Mouse (Mus musculus) forebrain, embryonic 16.5 days (tissue): ENCODE results near the gene Tmem39b. TPM values are rescaled to one million over a fixed set of nuclear protein-coding genes. Genes with fewer than 3 reads are reported as not detected.

Experiments
- ATAC-seq: fragments of 200-750 bp; cut with Nextera tagmentation; 2 replicates; pipeline ENCODE4 v1.8.0; 2017; ENCODE audit warnings: mild to moderate bottlenecking, moderate library complexity
- H3K27ac ChIP-seq: fragments of 300-500 bp; sonication (generic); 2 replicates; pipeline ENCODE4 v1.5.1; 2014; ENCODE audit warnings: low read length, control low read depth
- H3K27me3 ChIP-seq: fragments of 300-500 bp; sonication (generic); replicated peaks from 2 replicates; pipeline ENCODE4 v1.6.1; 2014; ENCODE audit warnings: low read length; ENCODE audit not compliant: control insufficient read depth, insufficient read depth
- H3K36me3 ChIP-seq: fragments of 300-500 bp; sonication (generic); 2 replicates; pipeline ENCODE4 v1.6.1; 2014; ENCODE audit not compliant: control insufficient read depth, insufficient read depth
- H3K4me1 ChIP-seq: fragments of 300-500 bp; sonication (generic); replicated peaks from 2 replicates; pipeline ENCODE4 v1.6.1; 2014; ENCODE audit warnings: low read length; ENCODE audit not compliant: control insufficient read depth, insufficient read depth
- H3K4me2 ChIP-seq: fragments of 300-500 bp; sonication (generic); 2 replicates; pipeline ENCODE4 v1.6.1; 2014; ENCODE audit warnings: mild to moderate bottlenecking, low read length, control low read depth
- H3K4me3 ChIP-seq: fragments of 300-500 bp; sonication (generic); replicated peaks from 2 replicates; pipeline ENCODE4 v1.5.1; 2014; ENCODE audit warnings: mild to moderate bottlenecking, low read length, control low read depth
- H3K9ac ChIP-seq: fragments of 300-500 bp; sonication (generic); replicated peaks from 2 replicates; pipeline ENCODE4 v1.6.1; 2014; ENCODE audit warnings: low read depth, low read length, control low read depth
- H3K9me3 ChIP-seq: fragments of 300-500 bp; sonication (generic); 2 replicates; pipeline ENCODE4 v1.6.1; 2016; ENCODE audit warnings: low read length; ENCODE audit not compliant: control insufficient read depth
- WGBS: fragments of 180-500 bp; shearing (Covaris S2); extraction: QIAGEN DNeasy Blood & Tissue Kit; methylation state at CpG from one replicate; pipeline ENCODE4 v1.1.7; 2014; 5-methylcytosine and 5-hydroxymethylcytosine counted together
- polyA plus RNA-seq: library from polyadenylated mRNA; unstranded; fragments of >200 nt; fragmentation: Nextera tagmentation; extraction: Ambion mirVana; gene quantifications from 2 replicates; pipeline ENCODE4 v1.2.1, GENCODE M21; 2015

Gene Tmem39b
- polyA plus RNA-seq, 1 experiment from 2014 or later, result 25.0 TPM

DNA sequence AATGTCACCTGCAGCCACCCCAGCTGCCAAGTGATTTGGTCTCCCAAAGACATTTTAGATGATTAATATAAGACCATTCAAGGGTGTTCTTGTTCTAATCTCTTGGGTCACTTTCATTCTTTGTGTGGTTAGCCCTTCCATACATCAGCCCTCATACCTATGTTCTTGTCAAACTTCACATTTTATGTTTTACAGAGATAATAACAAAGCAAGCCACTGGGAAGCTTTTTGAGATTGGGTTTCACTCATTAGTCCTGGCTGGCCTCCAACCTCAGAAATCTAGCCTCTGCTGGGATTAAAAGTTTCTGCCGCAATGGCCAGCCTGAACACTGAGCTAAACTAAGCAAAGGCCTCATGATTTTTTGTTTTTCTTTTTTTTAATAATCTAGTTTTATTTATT, 3.6 kb upstream of the Tmem39b start:
- Histone ChIP-seq H3K4me3 (no peak overlapping the region), H3K4me2 (no peak overlapping the region), H3K27me3 (no peaks in the 10 kb centered on the region), H3K27ac (no peak overlapping the region), H3K36me3 (peaks cover 12% of the 10 kb centered on the region), H3K9ac (no peak overlapping the region), H3K4me1 (peaks cover 32% of the 10 kb centered on the region), H3K9me3 (no peaks in the 10 kb centered on the region)
- 73% methylated on average over 1 of the region's 1 CpGs for WGBS
- ATAC-seq, result no peak

DNA sequence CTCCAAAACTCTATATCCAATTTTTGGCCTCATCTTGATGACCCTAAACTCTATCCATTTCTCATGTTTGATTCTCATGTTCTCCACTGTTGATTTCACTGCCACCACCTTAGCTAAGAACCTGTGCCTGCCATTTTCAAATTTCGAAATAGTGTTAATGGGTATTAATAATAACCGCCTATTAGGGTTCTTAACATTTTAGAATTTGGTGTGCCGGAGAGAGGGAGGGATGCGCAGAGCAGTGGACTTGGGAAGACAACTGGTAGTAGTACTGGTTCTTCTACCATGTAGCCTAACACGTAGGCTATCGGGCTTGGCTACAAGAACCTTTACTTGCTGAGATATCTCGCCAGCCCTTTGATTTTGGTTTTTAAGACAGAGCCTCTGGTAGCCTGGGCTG, 553 bp upstream of the Tmem39b start:
- Histone ChIP-seq H3K4me2 (peak overlapping the region; percentile 63), H3K27me3 (no peaks in the 10 kb centered on the region), H3K27ac (peak overlapping the region; percentile 96), H3K4me1 (peaks cover 27% of the 10 kb centered on the region), H3K36me3 (peaks cover 9% of the 10 kb centered on the region), H3K9me3 (no peaks in the 10 kb centered on the region), H3K9ac (peak overlapping the region; percentile 86), H3K4me3 (peak overlapping the region; percentile 75)
- no peak for ATAC-seq
- 83% methylated on average over 7 of the region's 7 CpGs for WGBS

DNA sequence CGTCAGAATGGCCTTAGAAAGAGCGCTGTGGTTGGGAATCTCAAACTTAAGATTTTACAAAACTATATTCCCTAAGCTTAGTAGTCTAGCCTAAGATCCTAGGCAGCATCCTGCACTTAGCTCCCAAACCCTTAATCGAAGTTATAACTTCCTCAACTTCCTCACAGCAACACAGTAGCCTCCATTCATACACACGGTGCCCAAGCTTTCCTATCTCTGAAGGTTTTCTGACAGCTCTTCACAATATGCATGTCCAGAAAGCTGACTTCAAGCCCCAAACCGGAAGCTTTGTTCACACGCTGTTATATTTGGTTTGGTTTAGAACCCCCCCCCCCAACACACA, 852 bp downstream of the Tmem39b start:
- H3K4me2 ChIP-seq, result peak overlapping the region; percentile 57
- 26% methylated on average over 6 of the region's 6 CpGs for WGBS
- ATAC-seq, result peak; percentile 8; the same call in 1 of the 2 replicates

DNA sequence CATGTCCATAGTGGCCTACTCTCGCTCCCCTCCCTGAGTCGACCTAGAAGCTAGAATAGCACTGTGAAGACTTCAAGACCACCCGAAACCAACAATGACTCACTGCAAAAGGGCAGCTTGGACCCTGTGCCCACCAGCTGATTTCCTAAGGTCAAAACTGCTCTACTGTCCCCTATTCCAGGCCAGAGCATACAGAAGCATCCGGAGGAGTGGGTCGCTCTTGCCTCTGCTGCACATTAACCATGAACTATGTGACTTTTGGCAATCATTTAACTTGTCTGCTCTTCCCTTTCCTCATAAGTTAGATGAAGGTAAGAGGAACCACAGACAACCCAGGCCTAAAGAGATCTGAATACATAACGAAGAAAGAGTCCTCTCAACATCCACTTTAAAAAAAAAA, 12.1 kb downstream of the Tmem39b start:
- no peaks in the 10 kb centered on the region for H3K4me1 ChIP-seq
- ATAC-seq, result no peak
- H3K4me3 ChIP-seq, result no peak overlapping the region
- H3K36me3 ChIP-seq, result peaks cover 59% of the 10 kb centered on the region
- WGBS, result 95% methylated on average over 6 of the region's 6 CpGs
- H3K9ac ChIP-seq, result no peak overlapping the region
- no peak overlapping the region for H3K27ac ChIP-seq
- no peak overlapping the region for H3K4me2 ChIP-seq
- no peaks in the 10 kb centered on the region for H3K9me3 ChIP-seq
- H3K27me3 ChIP-seq, result no peaks in the 10 kb centered on the region

More for the DNA sequence above, 852 bp downstream of the Tmem39b start:
- H3K36me3 ChIP-seq, result peaks cover 18% of the 10 kb centered on the region
- peak overlapping the region; percentile 75 for H3K4me3 ChIP-seq
- no peaks in the 10 kb centered on the region for H3K27me3 ChIP-seq
- peak overlapping the region; percentile 86 for H3K9ac ChIP-seq
- H3K27ac ChIP-seq, result peak overlapping the region; percentile 96
- peaks cover 18% of the 10 kb centered on the region for H3K4me1 ChIP-seq
- no peaks in the 10 kb centered on the region for H3K9me3 ChIP-seq

DNA sequence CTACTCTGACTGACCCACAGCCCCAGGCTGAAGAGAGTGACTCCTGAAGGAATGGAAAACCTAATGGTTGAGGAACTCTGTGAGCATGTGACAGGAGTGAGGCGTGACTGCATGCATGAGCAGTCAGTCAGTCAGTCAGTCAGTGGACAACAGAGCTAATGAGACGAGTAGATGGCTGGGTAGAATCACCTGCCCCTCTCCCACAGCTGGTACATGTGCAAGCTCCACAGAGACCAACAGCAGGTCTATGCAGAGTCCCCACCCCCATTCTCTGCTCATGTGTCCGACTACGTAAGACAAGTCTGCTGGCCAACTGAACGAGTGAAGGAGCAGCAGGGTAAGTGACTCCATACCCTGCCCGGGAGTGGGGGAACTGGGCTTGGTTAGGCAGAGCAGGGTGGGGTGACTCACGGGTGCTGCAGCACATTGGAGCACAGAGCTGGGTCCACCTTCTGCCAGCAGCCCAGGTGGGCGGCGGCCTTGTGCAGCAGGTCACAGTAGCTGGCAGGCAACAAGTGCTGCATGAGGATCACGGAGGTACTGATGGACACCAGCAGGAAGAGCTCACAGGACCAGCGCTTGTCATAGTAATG, 12.6 kb downstream of the Tmem39b start:
- Histone ChIP-seq H3K27ac (no peak overlapping the region), H3K36me3 (peaks cover 57% of the 10 kb centered on the region), H3K9me3 (no peaks in the 10 kb centered on the region), H3K9ac (no peak overlapping the region), H3K4me3 (no peak overlapping the region), H3K27me3 (no peaks in the 10 kb centered on the region), H3K4me1 (no peaks in the 10 kb centered on the region), H3K4me2 (no peak overlapping the region)
- no peak for ATAC-seq
- WGBS, result 93% methylated on average over 11 of the region's 11 CpGs

DNA sequence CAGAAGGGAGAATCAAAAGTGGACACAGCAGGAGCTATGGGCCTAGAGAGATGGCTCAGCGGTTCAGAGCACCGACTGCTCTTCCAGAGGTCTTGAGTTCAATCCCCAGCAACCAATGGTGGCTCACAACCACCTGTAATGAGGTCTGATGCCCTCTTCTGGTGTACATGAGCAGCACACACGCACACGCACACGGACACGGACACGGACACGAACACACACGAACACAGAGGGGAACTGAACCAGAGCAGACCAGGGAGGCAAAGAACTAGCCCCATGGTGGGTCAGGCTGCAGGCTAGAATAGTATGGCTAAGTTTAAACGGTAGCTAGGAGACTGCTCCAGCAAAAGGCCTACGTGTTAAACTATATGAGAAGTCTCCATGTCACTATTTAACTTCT, 14.8 kb downstream of the Tmem39b start:
- Histone ChIP-seq H3K9me3 (no peaks in the 10 kb centered on the region), H3K4me3 (no peak overlapping the region), H3K27ac (no peak overlapping the region), H3K27me3 (no peaks in the 10 kb centered on the region), H3K9ac (no peak overlapping the region), H3K4me2 (no peak overlapping the region), H3K36me3 (peaks cover 61% of the 10 kb centered on the region), H3K4me1 (no peaks in the 10 kb centered on the region)
- 94% methylated on average over 11 of the region's 11 CpGs for WGBS
- no peak for ATAC-seq

DNA sequence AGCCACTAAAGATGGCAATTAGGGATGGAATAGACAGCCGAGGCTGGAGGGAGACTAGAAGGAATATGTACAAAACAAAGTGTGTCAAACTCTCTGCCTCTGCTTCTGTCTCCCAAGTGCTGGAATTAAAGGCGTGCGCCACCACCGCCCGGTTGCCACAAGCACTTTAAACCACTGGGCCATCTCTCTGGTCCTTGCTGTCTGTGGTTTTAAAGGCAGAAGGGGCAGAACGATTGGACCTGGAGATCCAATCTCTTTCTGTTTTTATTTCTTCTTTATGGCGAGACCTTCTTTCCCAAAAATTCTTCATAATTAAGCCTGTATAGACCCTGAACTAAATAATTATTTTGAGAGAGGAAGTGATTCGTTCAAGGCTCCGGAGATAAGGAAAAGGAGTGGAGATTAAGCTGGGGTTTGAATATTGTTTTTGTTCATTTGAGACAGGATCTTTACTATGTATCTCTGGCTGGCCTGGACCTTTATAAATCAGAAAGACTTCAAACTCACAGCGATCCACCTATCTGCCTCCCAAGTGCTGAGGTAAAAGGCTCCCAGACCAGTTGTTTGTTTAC, 23.7 kb downstream of the Tmem39b start:
- Histone ChIP-seq H3K36me3 (peaks cover 9% of the 10 kb centered on the region; the same call in 1 of the 2 replicates), H3K4me1 (peaks cover 17% of the 10 kb centered on the region), H3K4me2 (peak overlapping the region; percentile 99), H3K27me3 (no peaks in the 10 kb centered on the region), H3K27ac (peak overlapping the region; percentile 75), H3K9me3 (no peaks in the 10 kb centered on the region), H3K9ac (peak overlapping the region; percentile 85), H3K4me3 (peak overlapping the region; percentile 96)
- ATAC-seq, result no peak
- WGBS, result 10% methylated on average over 10 of the region's 10 CpGs

DNA sequence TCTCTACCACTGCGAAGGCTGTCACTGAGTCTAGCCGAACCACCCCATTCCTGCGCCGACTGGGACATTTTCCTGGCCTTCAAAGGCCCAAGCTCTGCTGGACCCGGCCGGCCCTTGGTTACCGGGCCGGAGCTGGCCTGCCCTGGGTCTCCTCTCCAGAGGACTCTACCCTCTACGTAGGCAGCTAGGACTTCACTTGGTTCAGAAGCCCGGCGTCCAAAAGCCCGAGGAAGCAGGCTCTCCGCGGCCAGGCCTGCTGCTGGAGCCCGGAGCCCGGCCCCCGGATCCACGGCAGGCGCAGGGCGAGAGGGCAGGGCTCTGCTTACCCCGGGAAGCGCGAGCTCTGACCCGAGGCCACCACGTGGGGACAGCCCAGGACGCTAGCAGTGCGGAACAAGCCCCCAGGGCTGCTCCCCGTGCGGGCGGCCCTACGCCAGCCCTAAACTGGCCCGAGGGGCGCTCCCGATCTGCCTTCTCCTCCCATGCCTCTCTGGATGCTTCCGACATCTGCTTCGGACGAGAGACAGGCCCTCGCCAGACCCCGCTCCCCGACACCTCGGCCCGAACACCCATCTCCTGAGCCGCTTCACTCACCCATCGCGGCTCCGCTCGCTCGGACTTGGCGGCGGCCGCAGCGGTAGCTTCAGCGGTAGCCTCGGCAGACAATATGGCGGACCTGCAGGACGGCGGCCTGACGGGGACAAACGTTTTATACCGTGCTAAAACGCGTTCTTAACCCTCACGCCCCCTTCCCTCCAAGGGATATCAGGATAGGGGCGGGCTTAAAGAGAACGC, 24.4 kb downstream of the Tmem39b start, which contains the start of gene Kpna6:
TSS of gene Kpna6 (minus strand) at position 685 of the 795 bp plus-strand sequence.
- peak within 1 kb of the TSS; percentile 75 for H3K27ac ChIP-seq
- H3K9me3 ChIP-seq, result no peaks in the 10 kb centered on the region
- H3K36me3 ChIP-seq, result peaks cover 9% of the 10 kb centered on the region; the same call in 1 of the 2 replicates
- H3K4me3 ChIP-seq, result peak within 1 kb of the TSS; percentile 96
- H3K4me1 ChIP-seq, result peaks cover 17% of the 10 kb centered on the region
- H3K9ac ChIP-seq, result peak within 1 kb of the TSS; percentile 85
- ATAC-seq, result peak; percentile 92
- peak within 1 kb of the TSS; percentile 99 for H3K4me2 ChIP-seq
- H3K27me3 ChIP-seq, result no peaks in the 10 kb centered on the region
- WGBS, result under 1% methylated on average over 63 of the region's 65 CpGs

DNA sequence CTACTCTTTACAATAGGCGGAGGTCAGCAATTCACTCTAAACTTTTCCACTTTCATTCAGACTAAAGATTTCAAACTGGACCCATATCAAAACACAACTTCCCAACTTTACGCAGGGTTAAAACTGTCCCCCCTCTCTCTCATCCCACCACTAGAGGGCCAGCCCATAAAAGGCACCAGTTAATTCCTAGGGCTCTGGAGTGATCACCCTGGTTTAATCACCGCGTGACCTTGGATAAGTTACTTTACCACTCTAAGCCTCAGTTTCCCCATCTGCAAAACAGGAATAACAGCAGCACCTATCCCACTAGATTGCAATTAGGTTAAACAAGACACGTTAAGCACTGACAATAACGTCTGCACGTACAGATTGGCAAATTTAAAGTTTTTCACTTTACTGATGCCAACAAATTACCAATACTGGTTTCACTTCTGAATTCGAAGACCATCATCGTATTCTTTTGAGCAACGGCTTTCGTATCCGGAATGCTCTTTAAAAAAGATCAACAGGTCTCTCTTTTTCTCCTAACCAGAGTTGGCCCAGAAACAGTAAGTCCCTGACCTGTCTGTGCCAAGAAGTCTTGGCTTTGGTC, 25.1 kb downstream of the Tmem39b start:
- peaks cover 8% of the 10 kb centered on the region; the same call in 1 of the 2 replicates for H3K36me3 ChIP-seq
- 7% methylated on average over 12 of the region's 12 CpGs for WGBS
- H3K9me3 ChIP-seq, result no peaks in the 10 kb centered on the region
- peak overlapping the region; percentile 99 for H3K4me2 ChIP-seq
- 0 out of 2 replicates have a peak, but pooled peaks have one; percentile 29 for ATAC-seq
- H3K4me3 ChIP-seq, result peak overlapping the region; percentile 96
- peak overlapping the region; percentile 75; the same call in 1 of the 2 replicates for H3K27ac ChIP-seq
- H3K9ac ChIP-seq, result peak overlapping the region; percentile 85
- H3K27me3 ChIP-seq, result no peaks in the 10 kb centered on the region
- H3K4me1 ChIP-seq, result peaks cover 17% of the 10 kb centered on the region
